Mouse (Mus musculus) heart, embryonic 10.5 days (tissue): ENCODE measurements at regions not wholly inside any gene's neighbourhood (a gene's known extent, or its start where the extent isn't known, plus 50 kb on each side); places are given as distances from the start of the nearest gene placed in this dataset.

Experiments
- DNase-seq: peaks from one replicate; pipeline ENCODE4 v3.0.0-alpha.2; 2017; ENCODE audit warnings: low spot score
- H3K27ac ChIP-seq: fragments of 300-500 bp; sonication (generic); 2 replicates; pipeline ENCODE4 v1.5.1; 2016; ENCODE audit warnings: mild to moderate bottlenecking
- H3K27me3 ChIP-seq: fragments of 300-500 bp; sonication (generic); 2 replicates; pipeline ENCODE4 v1.6.1; 2016; ENCODE audit warnings: mild to moderate bottlenecking; ENCODE audit not compliant: poor library complexity, insufficient read depth, severe bottlenecking
- H3K36me3 ChIP-seq: fragments of 300-500 bp; sonication (generic); 2 replicates; pipeline ENCODE4 v1.6.1; 2016; ENCODE audit warnings: mild to moderate bottlenecking, moderate library complexity
- H3K4me1 ChIP-seq: fragments of 300-500 bp; sonication (generic); 2 replicates; pipeline ENCODE4 v1.6.1; 2016; ENCODE audit warnings: mild to moderate bottlenecking
- H3K4me3 ChIP-seq: fragments of 300-500 bp; sonication (generic); 2 replicates; pipeline ENCODE4 v1.5.1; 2016; ENCODE audit warnings: mild to moderate bottlenecking, moderate library complexity
- H3K9me3 ChIP-seq: fragments of 300-500 bp; sonication (generic); 2 replicates; pipeline ENCODE4 v1.6.1; 2016; ENCODE audit warnings: mild to moderate bottlenecking, moderate library complexity
- WGBS: fragments of 180-500 bp; shearing (Covaris S2); methylation state at CpG from one replicate; pipeline ENCODE4 v1.1.7; 2016; 5-methylcytosine and 5-hydroxymethylcytosine counted together

GRCm38 (mm10) chr4:97432681-97433080 is 249.7 kb upstream of the Gm10192 start:
- WGBS, result 59% methylated on average over 1 of the region's 1 CpGs
- Histone ChIP-seq H3K4me3 (no peak overlapping the region), H3K27ac (no peak overlapping the region), H3K27me3 (no peaks in the 10 kb centered on the region), H3K4me1 (no peaks in the 10 kb centered on the region), H3K36me3 (no peaks in the 10 kb centered on the region), H3K9me3 (no peaks in the 10 kb centered on the region)
- DNase-seq, result no peak

- Histone ChIP-seq H3K27ac (no peak overlapping the region), H3K4me3 (no peak overlapping the region), H3K27me3 (no peaks in the 10 kb centered on the region), H3K36me3 (no peaks in the 10 kb centered on the region), H3K9me3 (no peaks in the 10 kb centered on the region), H3K4me1 (no peaks in the 10 kb centered on the region)
- WGBS, result 79% methylated on average over 1 of the region's 1 CpGs
- DNase-seq, result no peak
Observed at GRCm38 (mm10) chr4:97432094-97432493, 249.1 kb upstream of the Gm10192 start.

- H3K9me3 ChIP-seq, result no peaks in the 10 kb centered on the region
- no peaks in the 10 kb centered on the region for H3K36me3 ChIP-seq
- no peaks in the 10 kb centered on the region for H3K27me3 ChIP-seq
- no peak overlapping the region for H3K27ac ChIP-seq
- H3K4me3 ChIP-seq, result no peak overlapping the region
- H3K4me1 ChIP-seq, result no peaks in the 10 kb centered on the region
- 77% methylated on average over 2 of the region's 2 CpGs for WGBS
- DNase-seq, result no peak
Observed at GRCm38 (mm10) chr4:97431239-97431638, 248.3 kb upstream of the Gm10192 start.

DNA sequence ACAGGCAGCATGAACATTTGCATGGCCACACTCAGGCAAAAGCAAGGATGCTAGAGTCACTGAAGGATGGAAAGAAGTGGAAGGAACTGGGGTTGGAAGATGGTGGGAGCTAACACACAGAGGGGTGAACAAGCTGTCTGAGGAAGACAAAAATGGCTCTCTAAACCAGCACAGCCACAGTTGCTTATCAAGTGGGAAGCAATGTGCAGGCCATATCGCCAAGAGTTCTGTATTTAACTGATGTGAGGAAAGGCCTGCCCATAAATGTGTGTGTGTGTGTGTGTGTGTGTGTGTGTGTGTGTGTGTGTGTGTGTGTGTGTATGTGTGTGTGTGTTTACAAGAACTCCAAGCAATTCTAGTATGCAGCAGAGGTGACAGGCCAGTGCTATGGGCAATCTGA is 236.9 kb upstream of the Gm10192 start:
- H3K36me3 ChIP-seq, result no peaks in the 10 kb centered on the region
- no peak overlapping the region for H3K27ac ChIP-seq
- H3K4me3 ChIP-seq, result no peak overlapping the region
- DNase-seq, result no peak
- H3K4me1 ChIP-seq, result no peaks in the 10 kb centered on the region
- H3K9me3 ChIP-seq, result no peaks in the 10 kb centered on the region
- H3K27me3 ChIP-seq, result no peaks in the 10 kb centered on the region
- 67% methylated on average over 1 of the region's 1 CpGs for WGBS

DNA sequence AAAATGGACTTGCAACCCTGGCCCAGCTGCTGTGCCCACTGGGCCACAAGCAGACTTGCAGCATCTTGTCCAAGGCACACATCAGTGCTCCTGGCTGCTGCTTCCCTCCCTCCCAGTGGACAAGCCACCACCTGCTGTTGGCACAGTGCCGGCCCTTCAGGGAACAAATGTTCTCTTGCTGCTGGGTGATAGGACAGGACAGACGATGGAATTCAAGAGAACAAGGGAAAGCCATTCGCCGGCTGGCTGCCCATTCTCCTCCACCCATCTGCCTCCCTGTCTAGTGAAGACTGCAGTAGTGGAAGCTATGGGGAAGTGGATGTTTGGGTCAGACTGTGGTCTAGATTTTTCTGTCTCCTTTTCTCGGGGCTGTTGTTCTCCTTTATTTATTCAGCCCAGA is 235.7 kb upstream of the Gm10192 start:
- no peak overlapping the region for H3K27ac ChIP-seq
- WGBS, result 41% methylated on average over 5 of the region's 5 CpGs
- no peak overlapping the region for H3K4me3 ChIP-seq
- H3K36me3 ChIP-seq, result no peaks in the 10 kb centered on the region
- H3K9me3 ChIP-seq, result no peaks in the 10 kb centered on the region
- no peak for DNase-seq
- H3K27me3 ChIP-seq, result no peaks in the 10 kb centered on the region
- H3K4me1 ChIP-seq, result no peaks in the 10 kb centered on the region

DNA sequence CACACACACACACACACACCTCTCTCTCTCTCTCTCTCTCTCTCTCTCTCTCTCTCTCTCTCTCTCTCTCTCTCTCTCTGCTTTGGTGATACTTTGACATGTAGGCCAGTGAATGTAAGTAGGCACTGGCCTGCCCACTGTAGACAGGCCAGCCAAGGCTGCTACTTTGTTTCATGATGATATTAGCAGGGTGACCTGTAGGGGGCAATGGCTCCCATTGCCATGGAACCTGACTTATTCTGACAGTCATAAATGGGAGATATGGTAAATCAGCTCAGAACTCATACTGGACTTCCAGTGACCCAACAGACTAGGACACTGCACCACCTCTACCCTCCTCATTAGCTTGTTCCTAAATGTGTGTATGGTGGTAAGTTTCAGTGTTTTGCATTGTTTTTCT is 235.0 kb upstream of the Gm10192 start:
- H3K4me3 ChIP-seq, result no peak overlapping the region
- H3K36me3 ChIP-seq, result no peaks in the 10 kb centered on the region
- DNase-seq, result no peak
- no peaks in the 10 kb centered on the region for H3K4me1 ChIP-seq
- H3K9me3 ChIP-seq, result no peaks in the 10 kb centered on the region
- no peak overlapping the region for H3K27ac ChIP-seq
- no peaks in the 10 kb centered on the region for H3K27me3 ChIP-seq

DNA sequence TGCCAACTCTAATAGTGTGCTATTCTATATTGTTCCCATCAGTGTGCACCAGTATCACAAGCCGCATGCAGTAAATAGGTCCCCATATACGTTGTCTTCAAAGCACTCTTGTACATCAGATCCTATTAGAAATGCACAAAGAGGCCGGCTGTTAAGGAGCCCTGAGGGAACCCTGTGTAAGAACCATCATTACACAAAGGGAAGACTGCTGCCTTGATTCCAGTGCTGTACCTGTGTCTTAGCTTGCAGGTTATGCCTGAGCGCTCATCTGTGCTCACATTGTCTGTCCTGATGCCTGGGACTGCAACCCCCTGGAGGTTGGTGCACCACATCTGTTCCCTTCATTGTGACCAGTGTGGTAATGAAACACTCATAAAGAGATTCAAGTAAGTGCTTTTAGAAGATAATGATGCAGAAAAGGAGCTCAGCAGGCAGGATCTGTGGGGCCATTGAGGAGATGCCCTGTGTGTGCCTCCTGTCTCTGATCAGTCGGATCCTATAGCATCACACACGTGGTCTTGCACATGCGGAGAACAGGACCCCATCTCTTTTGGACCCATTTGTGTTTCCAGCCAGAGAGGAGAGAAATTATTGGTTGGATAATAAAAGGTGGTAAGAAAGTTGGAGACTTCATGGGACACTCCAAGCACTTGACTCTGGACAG is 225.8 kb upstream of the Gm10192 start:
- 78% methylated on average over 7 of the region's 7 CpGs for WGBS
- DNase-seq, result no peak
- H3K27me3 ChIP-seq, result no peaks in the 10 kb centered on the region
- H3K36me3 ChIP-seq, result no peaks in the 10 kb centered on the region
- no peaks in the 10 kb centered on the region for H3K9me3 ChIP-seq
- no peak overlapping the region for H3K4me3 ChIP-seq
- H3K4me1 ChIP-seq, result no peaks in the 10 kb centered on the region
- H3K27ac ChIP-seq, result no peak overlapping the region

DNA sequence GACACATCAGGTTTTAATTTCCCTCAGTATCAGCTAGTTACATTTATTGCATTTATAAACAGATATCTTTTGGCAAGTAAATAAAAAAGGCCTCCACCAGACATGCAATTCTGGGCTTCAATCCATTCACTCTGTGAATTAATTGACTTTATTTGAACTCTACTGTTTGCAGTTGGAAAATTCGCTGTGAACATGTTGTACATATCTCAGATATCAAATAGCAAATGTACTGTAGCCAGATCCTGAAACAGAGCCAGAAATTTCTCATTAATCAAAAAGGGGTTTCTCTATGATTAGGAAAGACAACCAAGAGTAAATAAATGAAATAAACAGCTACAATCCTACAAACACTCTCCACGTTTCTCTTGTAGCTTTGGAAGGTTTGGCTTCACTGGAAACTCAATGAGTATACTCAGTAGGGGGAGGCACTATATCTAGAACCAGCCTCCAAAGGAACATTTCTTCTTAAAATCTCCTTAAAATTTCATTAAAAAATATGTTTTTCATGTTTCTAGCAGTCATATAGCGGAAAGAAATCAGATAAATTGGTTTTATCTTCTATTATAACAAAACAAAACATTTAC is 211.8 kb upstream of the Gm10192 start:
- Histone ChIP-seq H3K4me3 (no peak overlapping the region), H3K27me3 (no peaks in the 10 kb centered on the region), H3K27ac (no peak overlapping the region), H3K4me1 (no peaks in the 10 kb centered on the region), H3K36me3 (no peaks in the 10 kb centered on the region), H3K9me3 (no peaks in the 10 kb centered on the region)
- DNase-seq, result no peak
- WGBS, result 76% methylated on average over 3 of the region's 3 CpGs

DNA sequence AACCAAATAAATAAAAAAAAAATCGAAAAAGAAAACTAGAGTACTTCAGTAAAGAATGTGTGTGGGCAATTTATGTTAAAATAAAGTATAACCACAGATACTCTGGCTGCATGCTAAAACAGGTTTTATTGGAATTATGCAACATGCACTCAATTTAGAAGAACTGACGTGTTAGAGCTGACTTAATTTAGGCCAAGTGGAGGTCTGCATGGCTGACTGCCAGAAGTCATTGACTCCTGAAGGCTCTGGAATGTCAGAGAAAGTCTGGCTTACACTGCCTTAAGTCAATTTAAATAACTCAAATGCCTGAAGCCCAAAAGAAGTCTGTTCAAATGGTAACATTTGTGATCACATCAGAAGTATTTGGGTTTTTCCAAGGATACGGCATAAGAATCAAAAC is 198.1 kb upstream of the Gm10192 start:
- no peaks in the 10 kb centered on the region for H3K27me3 ChIP-seq
- DNase-seq, result no peak
- H3K27ac ChIP-seq, result no peak overlapping the region
- H3K4me3 ChIP-seq, result no peak overlapping the region
- H3K4me1 ChIP-seq, result no peaks in the 10 kb centered on the region
- 53% methylated on average over 3 of the region's 3 CpGs for WGBS
- H3K36me3 ChIP-seq, result no peaks in the 10 kb centered on the region
- no peaks in the 10 kb centered on the region for H3K9me3 ChIP-seq

DNA sequence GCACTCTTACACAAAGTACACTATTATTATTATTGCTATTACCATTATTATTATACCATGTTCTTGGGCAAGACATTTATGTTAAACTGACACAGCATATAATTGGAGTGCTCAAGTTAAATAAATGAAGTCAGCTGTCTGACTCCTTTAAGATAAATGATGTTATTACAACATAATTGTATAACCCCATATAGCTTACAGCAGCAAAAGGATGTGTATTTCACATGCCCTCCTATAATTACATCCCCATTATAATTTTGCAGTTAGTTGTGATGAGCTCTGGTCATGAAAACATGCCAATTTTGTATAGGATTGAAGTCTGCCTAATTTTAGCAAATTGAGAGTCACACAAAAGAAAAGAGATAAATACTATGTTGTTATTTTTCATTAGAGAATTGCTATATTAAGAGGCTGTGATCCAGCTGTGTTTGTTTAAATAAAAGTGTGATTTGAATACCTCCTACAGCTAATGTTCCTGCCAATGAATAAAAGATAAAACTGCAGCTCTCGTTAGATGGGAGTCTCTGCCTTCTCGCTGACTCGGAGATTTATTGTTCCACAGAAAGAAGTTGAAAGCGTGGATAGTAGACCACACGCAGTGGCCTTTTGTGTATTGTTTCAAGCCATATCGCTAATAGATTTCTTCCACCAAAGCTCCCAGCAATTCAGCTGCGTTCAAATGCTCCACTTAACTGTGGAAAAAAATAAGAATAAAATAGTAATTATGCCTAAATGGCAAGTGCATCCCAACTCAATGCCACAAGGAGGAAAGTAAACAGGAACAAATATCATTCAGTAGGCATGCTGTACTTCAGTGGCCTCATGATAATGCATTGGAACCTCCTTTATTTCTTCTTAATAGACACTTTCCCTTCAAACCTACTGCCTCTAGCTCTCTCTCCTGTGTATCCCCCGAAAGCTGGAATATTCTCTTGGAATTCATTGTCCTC is 194.9 kb upstream of the Gm10192 start:
- whole genome bisulfite sequencing, result 77% methylated on average over 8 of the region's 8 CpGs
- no peak for DNase-seq
- no peak overlapping the region for H3K4me3 ChIP-seq
- H3K36me3 ChIP-seq, result no peaks in the 10 kb centered on the region
- H3K9me3 ChIP-seq, result no peaks in the 10 kb centered on the region
- no peak overlapping the region for H3K27ac ChIP-seq
- H3K27me3 ChIP-seq, result no peaks in the 10 kb centered on the region
- no peaks in the 10 kb centered on the region for H3K4me1 ChIP-seq

DNA sequence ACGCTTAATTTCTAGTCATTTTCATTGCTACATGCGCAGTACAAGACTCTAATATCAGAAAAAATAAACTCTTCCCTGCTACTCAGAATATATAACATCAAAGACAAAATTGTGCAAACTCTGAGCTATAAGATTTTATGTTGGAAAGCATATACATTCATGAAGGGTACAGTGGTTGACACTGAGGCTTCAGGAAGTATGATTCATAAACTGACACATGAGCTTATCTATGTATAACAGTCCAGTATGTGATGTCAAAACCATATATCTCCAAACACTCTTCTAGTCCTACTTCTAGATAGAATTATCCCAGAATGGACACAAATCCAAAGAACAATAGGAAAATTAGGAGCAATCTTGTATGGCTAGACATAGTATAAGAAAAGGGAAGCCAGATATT is 177.5 kb upstream of the Gm10192 start:
- no peak overlapping the region for H3K27ac ChIP-seq
- no peaks in the 10 kb centered on the region for H3K36me3 ChIP-seq
- WGBS, result 80% methylated on average over 2 of the region's 2 CpGs
- no peak for DNase-seq
- H3K4me1 ChIP-seq, result no peaks in the 10 kb centered on the region
- H3K4me3 ChIP-seq, result no peak overlapping the region
- H3K27me3 ChIP-seq, result no peaks in the 10 kb centered on the region
- no peaks in the 10 kb centered on the region for H3K9me3 ChIP-seq

GRCm38 (mm10) chr4:97357958-97358357 is 175.0 kb upstream of the Gm10192 start:
- Histone ChIP-seq H3K27ac (no peak overlapping the region), H3K9me3 (no peaks in the 10 kb centered on the region), H3K27me3 (no peaks in the 10 kb centered on the region), H3K4me3 (no peak overlapping the region), H3K4me1 (no peaks in the 10 kb centered on the region), H3K36me3 (no peaks in the 10 kb centered on the region)
- WGBS, result 82% methylated on average over 1 of the region's 1 CpGs
- DNase-seq, result no peak

GRCm38 (mm10) chr4:97346799-97347198 is 163.8 kb upstream of the Gm10192 start:
- Histone ChIP-seq H3K9me3 (no peaks in the 10 kb centered on the region), H3K36me3 (no peaks in the 10 kb centered on the region), H3K4me1 (no peaks in the 10 kb centered on the region), H3K27me3 (no peaks in the 10 kb centered on the region), H3K4me3 (no peak overlapping the region), H3K27ac (no peak overlapping the region)
- WGBS, result 72% methylated on average over 3 of the region's 3 CpGs
- no peak for DNase-seq
